Mouse (Mus musculus) CH12.LX (cell line): ENCODE results near the gene Heatr4. TPM values are rescaled to one million over a fixed set of nuclear protein-coding genes. Genes with fewer than 3 reads are reported as not detected.
"Not testable (repeated sequence)": the region's sequence is repeated elsewhere in the genome, so short reads cannot be mapped to it uniquely, and the experiment has no call there.

Source experiments
- DNase-seq: peaks from one replicate; pipeline ENCODE4 v3.0.0-alpha.2; 2013; ENCODE audit errors: extremely low read depth
- H3K27ac ChIP-seq: 2 replicates; pipeline ENCODE4 v1.5.1; 2012; ENCODE audit warnings: low read depth, mild to moderate bottlenecking, control low read depth, moderate library complexity; ENCODE audit not compliant: insufficient read depth
- H3K27me3 ChIP-seq: replicated peaks from 2 replicates; pipeline ENCODE3; 2012; ENCODE audit warnings: inconsistent platforms
- H3K36me3 ChIP-seq, 2 experiments: replicated peaks in 1 of 2; 2 replicates each; pipeline versions ENCODE3 to v1.6.1; 2012; ENCODE audit warnings: inconsistent platforms in 1 of 2, low read length in 1 of 2, mild to moderate bottlenecking in 1 of 2, mixed read lengths in 1 of 2, moderate library complexity in 1 of 2; ENCODE audit not compliant: control insufficient read depth in 1 of 2, insufficient read depth in 1 of 2
- H3K4me1 ChIP-seq, 2 experiments: 2 replicates each; pipeline ENCODE4 v1.6.1; 2012; ENCODE audit warnings: inconsistent platforms in 1 of 2, moderate library complexity in 1 of 2; ENCODE audit not compliant: insufficient read depth in 2 of 2, control insufficient read depth in 1 of 2
- H3K4me2 ChIP-seq: 2 replicates; pipeline ENCODE4 v1.6.1; 2012; ENCODE audit warnings: low read depth, mild to moderate bottlenecking, control low read depth; ENCODE audit not compliant: poor library complexity, insufficient read depth, severe bottlenecking
- H3K4me3 ChIP-seq, 3 experiments: fragments of 150-350 bp in 1 of 3; sonication (generic) in 1 of 3; replicated peaks in 1 of 3; 2 replicates each; pipeline versions ENCODE3 to v1.5.1; 2011 to 2012; ENCODE audit warnings: low read depth in 2 of 3, low read length in 2 of 3, mild to moderate bottlenecking in 2 of 3, moderate library complexity in 2 of 3, control low read depth in 1 of 3, improper control_type of control experiment in 1 of 3, inconsistent platforms in 1 of 3, mixed read lengths in 1 of 3; ENCODE audit not compliant: poor library complexity in 1 of 3
- H3K79me2 ChIP-seq: replicated peaks from 2 replicates; pipeline ENCODE4 v1.6.1; 2012; ENCODE audit warnings: mild to moderate bottlenecking, moderate library complexity; ENCODE audit not compliant: control insufficient read depth, poor library complexity, insufficient read depth, severe bottlenecking; ENCODE audit errors: extremely low read depth
- H3K9ac ChIP-seq: 2 replicates; pipeline ENCODE4 v1.6.1; 2012; ENCODE audit warnings: low read depth, mild to moderate bottlenecking, control low read depth, moderate library complexity; ENCODE audit not compliant: insufficient read depth
- H3K9me3 ChIP-seq: replicated peaks from 2 replicates; pipeline ENCODE3; 2012; ENCODE audit warnings: low read length, inconsistent platforms, mixed read lengths
- CHD1 ChIP-seq: IDR thresholded peaks from 2 replicates; pipeline ENCODE4 v1.6.1; 2012; ENCODE audit warnings: low read depth, low read length, improper control_type of control experiment, inconsistent platforms
- CTCF ChIP-seq, 2 experiments: IDR thresholded peaks in 1 of 2; conservative IDR thresholded peaks in 1 of 2; 2 replicates each; pipeline ENCODE4 v1.5.1; 2011 to 2012; ENCODE audit warnings: low read depth in 2 of 2, low read length in 2 of 2, improper control_type of control experiment in 1 of 2, inconsistent platforms in 1 of 2, mild to moderate bottlenecking in 1 of 2, moderate library complexity in 1 of 2
- IRF4 ChIP-seq: IDR thresholded peaks from 2 replicates; pipeline ENCODE4 v1.6.1; 2014; ENCODE audit warnings: low read depth, mild to moderate bottlenecking, inconsistent platforms, low read length, improper control_type of control experiment
- KAT2A ChIP-seq: IDR thresholded peaks from 2 replicates; pipeline ENCODE4 v1.6.1; 2012; ENCODE audit warnings: low read length, improper control_type of control experiment, inconsistent platforms; ENCODE audit not compliant: insufficient replicate concordance
- MAX ChIP-seq: IDR thresholded peaks from 2 replicates; pipeline ENCODE4 v1.6.1; 2011; ENCODE audit warnings: low read length, improper control_type of control experiment
- MEF2A ChIP-seq: IDR thresholded peaks from 2 replicates; pipeline ENCODE4 v1.6.1; 2014; ENCODE audit warnings: low read depth, mild to moderate bottlenecking, inconsistent platforms, low read length, improper control_type of control experiment, borderline replicate concordance
- NELFE ChIP-seq: IDR thresholded peaks from 2 replicates; pipeline ENCODE4 v1.6.1; 2011; ENCODE audit warnings: low read depth, low read length, improper control_type of control experiment
- TBP ChIP-seq: conservative IDR thresholded peaks from 2 replicates; pipeline ENCODE4 v1.6.1; 2011; ENCODE audit warnings: low read depth, low read length, improper control_type of control experiment
- TCF12 ChIP-seq: IDR thresholded peaks from 2 replicates; pipeline ENCODE4 v1.6.1; 2014; ENCODE audit warnings: low read depth, mild to moderate bottlenecking, inconsistent platforms, low read length, improper control_type of control experiment
- UBTF ChIP-seq: IDR thresholded peaks from 2 replicates; pipeline ENCODE4 v1.6.1; 2012; ENCODE audit warnings: low read depth, mild to moderate bottlenecking, inconsistent platforms, low read length, improper control_type of control experiment, moderate library complexity
- ZMIZ1 ChIP-seq: IDR thresholded peaks from 2 replicates; pipeline ENCODE4 v1.6.1; 2012; ENCODE audit warnings: low read depth, mild to moderate bottlenecking, inconsistent platforms, low read length, improper control_type of control experiment
- ZNF384 ChIP-seq: IDR thresholded peaks from 2 replicates; pipeline ENCODE4 v1.6.1; 2012; ENCODE audit warnings: low read depth, low read length, improper control_type of control experiment, inconsistent platforms
- dilution Hi-C: fragments of 300-500 bp; cut with MboI; formaldehyde crosslinking; loops from 2 replicates; pipeline ENCODE4 v1.14.3; 2020; ENCODE audit warnings: low sequenced_read_pairs; ENCODE audit not compliant: extremely low pct_unique_long_range_greater_than_20kb, extremely low pct_ligation_motif_present
- in situ Hi-C: fragments of 300-500 bp; cut with MboI; formaldehyde crosslinking; loops from 3 replicates; pipeline ENCODE4 v1.14.3; 2019; ENCODE audit warnings: low sequenced_read_pairs, low pct_ligation_motif_present, low pct_unique_long_range_greater_than_20kb, mixed read lengths
- polyA plus RNA-seq: library from polyadenylated mRNA; unstranded; fragments of >175 nt; gene quantifications from 2 replicates; pipeline ENCODE4 v1.2.1, GENCODE M21; 2012; ENCODE audit warnings: low read depth; ENCODE audit not compliant: insufficient read length
- total RNA-seq, 2 experiments: library from RNA; depleted of rRNA; stranded (reverse); fragments of 300-350 nt in 1 of 2; fragments of >200 nt in 1 of 2; gene quantifications; 2 replicates each; pipeline ENCODE4 v1.2.3; 2012 to 2014

Gene Heatr4
- total and polyA plus RNA-seq, 3 experiments = not detected

DNA sequence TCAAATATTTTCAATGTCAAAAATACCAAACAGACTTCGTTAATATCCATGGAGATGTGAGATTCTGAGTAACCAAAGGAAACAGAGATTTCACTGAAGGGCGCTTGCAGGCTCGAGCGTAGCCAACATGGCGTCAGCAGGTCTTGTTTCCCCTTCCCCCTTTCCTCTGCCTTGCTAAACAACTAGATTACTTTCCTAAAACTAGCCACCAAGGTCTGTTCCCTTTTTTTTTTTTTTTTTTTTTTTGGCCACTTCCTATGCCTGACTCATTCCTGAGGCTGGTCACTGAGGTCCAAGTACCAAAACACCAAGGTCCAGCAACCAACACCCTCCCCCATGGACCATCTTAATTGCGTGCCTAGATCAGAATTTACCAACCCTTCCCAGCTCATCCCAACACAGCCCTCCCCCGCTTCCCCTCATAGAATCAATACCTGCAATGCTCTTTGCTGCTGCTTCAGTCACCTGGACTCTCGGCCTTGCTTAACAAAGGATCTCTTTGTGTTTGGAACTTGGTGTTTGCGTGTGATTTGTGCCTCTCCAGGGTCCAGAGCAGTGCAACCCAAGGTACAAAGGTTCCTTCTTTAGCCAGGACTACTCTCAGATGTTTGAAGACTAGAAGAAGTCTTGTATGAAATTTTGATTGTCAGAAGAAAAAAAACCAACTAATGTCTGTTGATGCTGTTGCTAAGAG lies 38.5 kb upstream of the Heatr4 start:
- TF ChIP-seq MAX (no peak), UBTF (no peak), CTCF (conservative IDR thresholded peaks at IDR 0.05 in 1 of 2, IDR thresholded peaks at IDR 0.05 in 1 of 2; ENCODE audit: low read depth in 2 of 2, low read length in 2 of 2) (no peak), MEF2A (no peak), IRF4 (no peak), KAT2A (no peak), ZMIZ1 (no peak), TCF12 (no peak), ZNF384 (no peak), NELFE (no peak), CHD1 (no peak)
- TF ChIP-seq, all 38 proteins: peak for 0
- Histone ChIP-seq H3K27ac (no peak overlapping the region), H3K9ac (no peak overlapping the region), H3K9me3 (no peaks in the 10 kb centered on the region), H3K27me3 (no peaks in the 10 kb centered on the region), H3K4me2 (no peak overlapping the region), H3K4me3 (no peak overlapping the region), H3K36me3 (no peaks in the 10 kb centered on the region), H3K4me1 (peaks cover 2 to 4% of the 10 kb centered on the region in 2 experiments; a peak in 2 of 4 replicates), H3K79me2 (no peaks in the 10 kb centered on the region)
- in situ Hi-C loops (no loop called here), dilution Hi-C loops (no loop called here)
- no peak for DNase-seq

DNA sequence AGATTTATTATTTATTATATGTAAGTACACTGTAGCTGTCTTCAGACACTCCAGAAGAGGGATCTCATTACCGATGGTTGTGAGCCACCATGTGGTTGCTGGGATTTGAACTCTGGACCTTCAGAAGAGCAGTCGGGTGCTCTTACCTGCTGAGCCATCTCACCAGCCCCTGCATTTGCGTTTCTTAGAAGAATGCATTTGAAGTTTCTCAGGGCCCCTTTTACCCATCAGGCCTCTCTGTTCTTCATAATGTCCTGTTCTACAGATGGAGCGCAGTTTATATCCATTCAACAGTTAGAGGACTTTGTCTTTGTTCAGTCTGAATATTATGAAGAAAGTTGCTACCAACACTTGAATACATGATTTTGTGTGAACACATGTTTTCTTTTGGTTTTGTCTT lies 37.6 kb upstream of the Heatr4 start:
- TF ChIP-seq TBP = peak; percentile 90
- H3K27me3 ChIP-seq, H3K9ac ChIP-seq, in situ Hi-C loops, H3K9me3 ChIP-seq, H3K4me3 ChIP-seq, H3K4me1 ChIP-seq, H3K27ac ChIP-seq, H3K36me3 ChIP-seq, DNase-seq, dilution Hi-C loops, H3K79me2 ChIP-seq, H3K4me2 ChIP-seq: not testable (repeated sequence)

DNA sequence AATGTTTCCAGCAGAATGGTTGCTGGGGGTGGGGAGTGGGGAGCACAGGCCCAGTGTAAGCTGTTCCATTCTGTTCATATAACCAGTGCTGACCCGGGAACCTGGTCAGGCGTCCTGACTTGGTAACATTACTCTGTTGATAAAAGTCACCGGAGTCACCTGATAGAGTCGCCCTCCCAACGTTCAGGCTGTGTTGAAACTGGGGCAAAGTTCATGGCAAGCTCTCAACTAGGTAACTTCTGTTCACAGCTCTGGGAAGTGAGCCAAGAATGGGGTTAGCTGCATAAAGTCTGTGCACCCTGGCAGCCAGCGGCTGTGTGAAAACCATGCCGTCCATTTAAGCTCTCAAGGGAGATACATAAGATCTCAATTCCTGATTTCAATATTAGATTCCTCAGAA lies 35.9 kb upstream of the Heatr4 start:
- H3K27me3 ChIP-seq, in situ Hi-C loops, H3K27ac ChIP-seq, H3K9me3 ChIP-seq, H3K36me3 ChIP-seq, dilution Hi-C loops, H3K4me1 ChIP-seq, H3K9ac ChIP-seq, H3K4me3 ChIP-seq, H3K4me2 ChIP-seq, DNase-seq, H3K79me2 ChIP-seq: not testable (repeated sequence)
